Mouse (Mus musculus): ENCODE measurements at regions not wholly inside any gene's neighbourhood (a gene's known extent, or its start where the extent isn't known, plus 50 kb on each side); places are given as distances from the start of the nearest gene placed in this dataset.

DNA sequence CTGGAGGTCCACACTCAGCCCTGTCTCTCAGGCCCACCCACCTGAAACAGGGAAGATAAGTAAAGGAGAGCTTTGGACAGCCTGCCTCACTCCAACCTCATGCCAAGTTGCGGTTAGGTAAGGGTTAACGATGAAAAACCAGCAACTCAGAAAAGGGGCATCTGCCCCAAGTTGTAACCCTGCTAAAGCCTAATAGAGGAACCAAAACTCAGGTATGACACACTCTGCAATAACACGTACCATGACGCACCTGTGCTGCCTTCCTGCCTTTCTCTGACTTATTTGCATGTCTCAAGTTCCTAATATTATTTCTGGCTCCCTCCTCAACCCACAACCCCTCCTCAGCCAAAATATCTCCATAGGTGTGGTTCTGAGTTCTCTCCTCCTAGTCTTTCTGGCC lies 94.9 kb upstream of the Slc44a1 start:
- WGBS = 90% methylated on average over 4 of the region's 4 CpGs
- no peak overlapping the region for H3K4me3 ChIP-seq (replicated peaks; ENCODE audit: extremely low read depth, low read depth, low read length)

DNA sequence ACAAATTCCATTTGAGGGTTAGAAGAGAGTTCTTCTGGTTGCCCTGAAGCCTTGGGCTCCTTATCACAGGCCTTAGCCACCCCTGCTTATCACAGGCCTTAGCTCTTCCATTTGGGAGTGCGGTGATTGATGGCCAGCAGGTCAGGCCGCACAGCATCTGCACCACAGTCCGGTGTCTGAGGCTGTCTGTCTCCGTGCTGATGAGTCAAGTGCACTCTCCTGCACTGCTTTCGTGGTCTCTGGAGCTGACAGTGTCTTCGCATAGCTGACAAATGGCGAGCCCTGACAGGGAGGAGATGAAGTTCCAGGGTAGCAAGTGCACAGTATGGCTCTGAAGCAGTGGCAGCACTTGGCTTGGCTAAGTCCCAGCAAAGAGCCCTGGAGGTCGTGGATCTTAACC lies 95.7 kb upstream of the Slc44a1 start:
- Histone ChIP-seq H3K4me3 (replicated peaks; ENCODE audit: extremely low read depth, low read depth, low read length) (no peak overlapping the region), H3K4me1 (ENCODE audit: control insufficient read depth, insufficient read depth, low read length) (no peaks in the 10 kb centered on the region)
- WGBS = 61% methylated on average over 8 of the region's 8 CpGs
- TF ChIP-seq POLR2A (IDR thresholded peaks at IDR 0.05; ENCODE audit: borderline replicate concordance, extremely low read depth, low read depth, low read length) (no peak), CTCF (IDR thresholded peaks at IDR 0.05; ENCODE audit: insufficient read depth, low read length) (no peak)
- DNase-seq = no peak

More for the DNA sequence above, 94.9 kb upstream of the Slc44a1 start:
- DNase-seq = no peak
- TF ChIP-seq CTCF (IDR thresholded peaks at IDR 0.05; ENCODE audit: insufficient read depth, low read length) (no peak), POLR2A (IDR thresholded peaks at IDR 0.05; ENCODE audit: borderline replicate concordance, extremely low read depth, low read depth, low read length) (no peak)
- H3K4me1 ChIP-seq (ENCODE audit: control insufficient read depth, insufficient read depth, low read length) = no peaks in the 10 kb centered on the region

DNA sequence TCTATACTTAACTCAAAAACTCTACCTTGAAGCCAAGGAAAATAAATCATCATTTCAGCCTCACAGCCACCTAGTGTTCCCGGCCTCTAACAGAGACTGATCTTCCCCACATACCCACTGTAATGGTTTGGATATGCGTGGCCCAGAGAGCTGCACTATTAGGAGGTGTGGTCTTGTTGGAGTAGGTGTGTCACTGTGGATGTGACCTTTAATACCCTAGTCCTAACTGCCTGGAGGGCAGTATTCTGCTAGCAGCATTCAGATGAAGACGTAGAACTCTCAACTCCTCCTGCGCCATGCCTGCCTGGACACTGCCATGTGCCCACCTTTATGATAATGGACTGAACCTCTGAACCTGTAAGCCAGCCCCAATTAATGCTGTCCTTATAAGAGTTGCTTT lies 99.0 kb upstream of the Slc44a1 start:
- Histone ChIP-seq H3K4me1 (ENCODE audit: control insufficient read depth, insufficient read depth, low read length) (0 out of 2 replicates have a peak, but pooled peaks cover 3% of the 10 kb centered on the region), H3K4me3 (replicated peaks; ENCODE audit: extremely low read depth, low read depth, low read length) (no peak overlapping the region)
- TF ChIP-seq POLR2A (IDR thresholded peaks at IDR 0.05; ENCODE audit: borderline replicate concordance, extremely low read depth, low read depth, low read length) (no peak), CTCF (IDR thresholded peaks at IDR 0.05; ENCODE audit: insufficient read depth, low read length) (no peak)
- no peak for DNase-seq
- 95% methylated on average over 4 of the region's 4 CpGs for WGBS

DNA sequence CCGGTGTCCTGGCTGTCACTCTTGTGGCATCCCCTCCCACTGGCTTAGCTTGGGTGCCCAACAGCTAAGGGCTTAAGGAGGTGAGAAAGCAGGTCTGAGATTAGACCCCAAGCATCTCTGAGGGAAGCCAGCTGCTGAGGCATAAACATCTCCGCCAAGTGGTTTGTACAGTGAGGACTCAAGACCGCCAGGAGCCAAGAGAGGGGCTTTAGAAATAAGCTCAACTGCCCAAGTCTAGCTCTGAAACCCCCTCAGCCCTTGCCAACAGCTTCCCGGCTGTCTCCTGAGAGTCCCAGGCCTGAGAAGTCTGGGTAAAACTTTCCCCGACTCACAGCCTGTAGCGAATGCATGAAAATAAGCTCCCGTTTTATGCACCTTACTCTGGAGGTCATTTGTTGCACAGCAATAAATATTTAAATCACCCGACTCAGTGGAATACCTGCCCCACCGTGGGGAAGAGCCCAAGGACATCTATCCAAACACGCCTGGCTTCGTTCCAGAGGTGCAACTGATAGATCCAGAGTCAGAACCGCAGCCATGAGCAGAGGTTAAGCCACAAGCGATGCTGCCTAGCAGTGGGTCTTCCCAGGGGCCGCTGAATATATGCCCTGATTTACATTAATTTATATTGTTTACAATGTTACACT lies 100.1 kb upstream of the Slc44a1 start:
- 0 out of 2 replicates have a peak, but pooled peaks cover 3% of the 10 kb centered on the region for H3K4me1 ChIP-seq (ENCODE audit: control insufficient read depth, insufficient read depth, low read length)
- WGBS = 69% methylated on average over 13 of the region's 14 CpGs
- TF ChIP-seq POLR2A (IDR thresholded peaks at IDR 0.05; ENCODE audit: borderline replicate concordance, extremely low read depth, low read depth, low read length) = no peak
- no peak for TF ChIP-seq CTCF (IDR thresholded peaks at IDR 0.05; ENCODE audit: insufficient read depth, low read length)
- no peak for DNase-seq
- H3K4me3 ChIP-seq (replicated peaks; ENCODE audit: extremely low read depth, low read depth, low read length) = no peak overlapping the region

DNA sequence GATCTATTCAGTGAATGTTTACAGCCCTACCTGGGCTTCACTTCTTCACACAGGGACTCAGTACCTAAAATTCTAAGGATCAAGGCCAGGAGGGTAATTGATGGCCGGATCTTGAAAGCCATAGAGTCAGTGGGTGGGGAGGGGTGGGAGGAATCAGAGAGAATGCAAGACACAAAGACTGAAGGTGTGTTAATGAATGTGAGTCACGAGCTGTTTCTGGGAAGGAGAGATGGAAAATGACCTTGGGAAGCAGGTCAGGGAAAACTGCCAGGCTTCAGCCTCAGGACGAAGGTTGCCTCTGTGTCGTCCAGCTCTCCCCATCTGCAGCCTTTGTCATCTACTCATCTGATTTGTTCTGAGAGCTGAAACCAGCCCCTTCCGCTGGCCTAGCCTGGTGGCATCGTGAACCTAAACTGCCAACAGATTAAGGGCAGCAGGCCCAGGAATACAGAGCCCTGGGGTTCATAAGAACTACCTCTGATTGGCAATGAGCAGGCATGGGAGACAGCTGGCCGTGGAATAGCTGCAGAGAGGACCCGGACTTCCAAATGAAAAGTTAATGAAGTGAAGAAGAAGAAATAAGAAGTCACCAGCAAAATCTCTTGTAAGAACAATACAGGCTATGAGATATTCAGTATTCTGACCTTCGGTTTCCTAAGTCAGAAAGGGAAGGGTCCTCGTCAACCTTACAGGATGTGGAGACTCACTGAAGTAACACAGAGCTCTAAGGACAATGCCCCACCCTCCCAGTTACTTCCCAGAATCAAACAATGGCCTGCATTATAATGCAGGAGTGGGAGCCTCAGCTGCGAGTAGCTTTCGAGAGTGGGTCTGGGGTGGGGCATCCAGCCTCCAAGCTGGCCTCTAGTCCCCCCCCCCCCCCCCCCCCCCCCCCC lies 100.8 kb upstream of the Slc44a1 start:
- H3K4me1 ChIP-seq (ENCODE audit: control insufficient read depth, insufficient read depth, low read length) = 0 out of 2 replicates have a peak, but pooled peaks cover 3% of the 10 kb centered on the region
- no peak overlapping the region for H3K4me3 ChIP-seq (replicated peaks; ENCODE audit: extremely low read depth, low read depth, low read length)
- no peak for DNase-seq
- TF ChIP-seq POLR2A (IDR thresholded peaks at IDR 0.05; ENCODE audit: borderline replicate concordance, extremely low read depth, low read depth, low read length) (no peak), CTCF (IDR thresholded peaks at IDR 0.05; ENCODE audit: insufficient read depth, low read length) (no peak)
- 42% methylated on average over 12 of the region's 12 CpGs for WGBS

DNA sequence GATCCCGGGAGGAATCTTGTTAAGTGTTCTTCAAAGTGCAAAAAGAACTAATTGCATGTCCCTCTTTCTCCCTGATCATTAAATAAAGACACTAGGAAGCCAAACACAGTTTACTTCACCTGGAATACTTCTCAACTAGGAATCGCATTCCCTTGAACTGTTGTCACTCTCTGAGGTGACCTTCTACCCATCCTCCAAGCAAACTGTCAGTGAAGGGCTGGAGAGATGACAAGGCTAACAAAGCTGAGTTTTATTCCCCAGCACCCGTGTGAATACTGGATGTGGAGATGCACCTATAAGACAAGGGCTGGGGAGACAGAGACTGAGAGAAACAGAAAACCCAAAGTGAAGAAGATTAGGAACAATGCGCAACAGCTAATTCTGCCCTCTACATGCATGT lies 101.7 kb upstream of the Slc44a1 start:
- WGBS = 78% methylated on average over 4 of the region's 4 CpGs
- DNase-seq = no peak
- H3K4me3 ChIP-seq (replicated peaks; ENCODE audit: extremely low read depth, low read depth, low read length) = no peak overlapping the region
- 0 out of 2 replicates have a peak, but pooled peaks cover 3% of the 10 kb centered on the region for H3K4me1 ChIP-seq (ENCODE audit: control insufficient read depth, insufficient read depth, low read length)
- TF ChIP-seq POLR2A (IDR thresholded peaks at IDR 0.05; ENCODE audit: borderline replicate concordance, extremely low read depth, low read depth, low read length) (no peak), CTCF (IDR thresholded peaks at IDR 0.05; ENCODE audit: insufficient read depth, low read length) (no peak)

DNA sequence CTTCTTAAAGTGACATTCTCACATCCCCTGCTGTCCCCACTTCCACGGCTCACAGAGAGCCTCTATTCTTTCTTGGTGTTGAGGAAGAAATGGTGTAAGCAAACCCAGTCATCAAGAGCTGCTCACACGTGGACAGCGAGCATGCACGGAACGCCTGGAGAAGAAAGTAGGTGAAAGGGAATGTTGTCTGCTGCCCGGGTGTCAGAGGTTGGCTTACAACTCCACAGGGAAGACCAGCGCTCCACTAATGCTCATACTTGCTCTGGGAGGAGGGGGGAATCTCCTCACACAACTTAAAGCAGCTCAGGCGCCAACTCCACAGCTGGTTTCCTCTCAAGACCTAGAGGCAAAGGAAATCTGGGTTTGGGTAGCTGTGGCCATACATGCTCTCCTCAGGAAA lies 102.4 kb upstream of the Slc44a1 start:
- Histone ChIP-seq H3K4me1 (ENCODE audit: control insufficient read depth, insufficient read depth, low read length) (0 out of 2 replicates have a peak, but pooled peaks cover 3% of the 10 kb centered on the region), H3K4me3 (replicated peaks; ENCODE audit: extremely low read depth, low read depth, low read length) (no peak overlapping the region)
- no peak for DNase-seq
- TF ChIP-seq CTCF (IDR thresholded peaks at IDR 0.05; ENCODE audit: insufficient read depth, low read length) (no peak), POLR2A (IDR thresholded peaks at IDR 0.05; ENCODE audit: borderline replicate concordance, extremely low read depth, low read depth, low read length) (no peak)
- WGBS = 37% methylated on average over 8 of the region's 8 CpGs

DNA sequence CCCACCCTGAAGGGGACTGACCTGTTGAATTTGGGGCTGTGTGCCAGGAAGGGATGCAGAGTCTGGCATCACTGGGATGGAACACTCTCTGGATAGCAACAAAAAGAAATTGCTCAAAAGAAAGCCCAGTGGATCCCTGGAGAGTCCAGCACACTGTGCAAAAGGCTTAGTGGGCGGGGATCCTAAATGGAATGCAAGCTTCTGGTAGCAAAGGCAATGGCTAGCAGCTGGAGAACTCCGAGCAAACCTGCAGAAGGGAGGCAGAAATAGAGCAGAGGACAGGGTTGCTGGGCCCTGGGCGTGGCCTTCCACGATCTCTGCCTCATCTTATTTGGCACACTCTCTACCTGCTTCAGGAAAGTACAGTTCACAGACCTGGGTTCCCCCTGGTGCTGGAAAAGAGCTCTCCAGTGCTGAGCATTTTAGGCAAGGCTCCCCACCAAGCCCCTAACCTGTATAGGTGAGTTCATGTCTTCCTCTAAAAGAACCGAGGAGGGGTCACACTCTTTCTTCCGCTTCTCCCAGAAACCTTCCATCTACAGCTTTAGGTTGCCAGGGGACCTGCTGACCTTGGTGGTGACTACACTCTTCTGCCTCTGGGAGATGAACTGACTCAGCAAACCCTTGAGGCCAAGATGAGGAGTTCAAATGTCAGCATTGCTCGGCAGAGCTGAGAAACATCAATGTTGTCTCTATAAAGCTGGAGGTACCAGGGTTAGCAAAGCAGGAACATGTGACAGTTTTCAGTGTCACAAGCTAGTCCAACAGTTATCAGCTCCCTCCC lies 112.6 kb upstream of the Slc44a1 start:
- 60% methylated on average over 7 of the region's 7 CpGs for WGBS
- no peak overlapping the region for H3K4me3 ChIP-seq (replicated peaks; ENCODE audit: extremely low read depth, low read depth, low read length)
- no peak for TF ChIP-seq POLR2A (IDR thresholded peaks at IDR 0.05; ENCODE audit: borderline replicate concordance, extremely low read depth, low read depth, low read length)
- TF ChIP-seq CTCF (IDR thresholded peaks at IDR 0.05; ENCODE audit: insufficient read depth, low read length) = no peak
- no peaks in the 10 kb centered on the region for H3K4me1 ChIP-seq (ENCODE audit: control insufficient read depth, insufficient read depth, low read length)
- no peak for DNase-seq

DNA sequence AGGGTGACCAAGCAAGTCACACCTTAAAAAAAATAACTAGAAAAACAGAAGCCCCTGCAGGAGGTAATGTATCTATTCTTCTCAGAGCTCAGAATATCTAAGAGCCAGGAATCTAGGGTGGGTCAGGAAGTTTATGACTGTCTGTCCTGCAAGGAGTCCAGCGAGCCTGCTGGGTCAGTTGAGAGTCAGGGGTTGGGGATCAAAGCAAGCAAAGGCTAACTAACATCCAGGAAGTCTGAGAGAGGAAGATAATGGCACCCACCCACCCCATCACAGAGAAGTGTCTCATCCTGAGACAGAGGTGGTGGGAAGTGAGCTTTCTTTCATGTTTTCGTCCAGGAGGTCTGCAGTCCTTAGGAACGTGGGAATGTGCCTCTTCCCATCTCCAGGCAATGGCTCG lies 116.4 kb upstream of the Slc44a1 start:
- Histone ChIP-seq H3K4me3 (replicated peaks; ENCODE audit: extremely low read depth, low read depth, low read length) (no peak overlapping the region), H3K4me1 (ENCODE audit: control insufficient read depth, insufficient read depth, low read length) (peaks cover 2% of the 10 kb centered on the region; the same call in 1 of the 2 replicates)
- no peak for DNase-seq
- 51% methylated on average over 4 of the region's 4 CpGs for WGBS
- TF ChIP-seq CTCF (IDR thresholded peaks at IDR 0.05; ENCODE audit: insufficient read depth, low read length) = no peak
- TF ChIP-seq POLR2A (IDR thresholded peaks at IDR 0.05; ENCODE audit: borderline replicate concordance, extremely low read depth, low read depth, low read length) = no peak
